Mouse (Mus musculus) heart, embryonic 14.5 days (tissue): ENCODE measurements around the gene Extl1. TPM values are rescaled to one million over a fixed set of nuclear protein-coding genes. Genes with fewer than 3 reads are reported as not detected.

Experiments used
- ATAC-seq: fragments of 200-750 bp; cut with Nextera tagmentation; 2 replicates; pipeline ENCODE4 v1.8.0; 2017; ENCODE audit warnings: low read depth, moderate TSS enrichment; ENCODE audit not compliant: insufficient number of reproducible peaks, insufficient read depth, low FRiP score
- H3K27ac ChIP-seq, 2 experiments: fragments of 200-500 bp in 1 of 2; fragments of 300-500 bp in 1 of 2; sonication (generic) in 1 of 2; replicated peaks in 1 of 2; 2 replicates each; pipeline ENCODE4 v1.5.1; 2012 to 2014; ENCODE audit warnings: low read depth in 2 of 2, low read length in 2 of 2, control low read depth in 1 of 2, mild to moderate bottlenecking in 1 of 2, mixed read lengths in 1 of 2; ENCODE audit not compliant: control insufficient read depth in 1 of 2, insufficient read depth in 1 of 2
- H3K27me3 ChIP-seq: fragments of 300-500 bp; sonication (generic); 2 replicates; pipeline ENCODE4 v1.6.1; 2014; ENCODE audit warnings: mild to moderate bottlenecking, low read length, control low read depth; ENCODE audit not compliant: control insufficient read depth, insufficient read depth
- H3K36me3 ChIP-seq: fragments of 300-500 bp; sonication (generic); 2 replicates; pipeline ENCODE4 v1.6.1; 2014; ENCODE audit warnings: mild to moderate bottlenecking, control low read depth, low read length, mixed read lengths; ENCODE audit not compliant: control insufficient read depth, insufficient read depth
- H3K4me1 ChIP-seq, 2 experiments: fragments of 200-500 bp in 1 of 2; fragments of 300-500 bp in 1 of 2; sonication (generic) in 1 of 2; 2 replicates each; pipeline ENCODE4 v1.6.1; 2012 to 2014; ENCODE audit warnings: low read length in 2 of 2, control low read depth in 1 of 2, mixed read lengths in 1 of 2; ENCODE audit not compliant: control insufficient read depth in 2 of 2, insufficient read depth in 2 of 2
- H3K4me2 ChIP-seq: fragments of 300-500 bp; sonication (generic); 2 replicates; pipeline ENCODE4 v1.6.1; 2014; ENCODE audit warnings: mild to moderate bottlenecking, low read length
- H3K4me3 ChIP-seq, 2 experiments: fragments of 200-500 bp in 1 of 2; fragments of 300-500 bp in 1 of 2; sonication (generic) in 1 of 2; 2 replicates each; pipeline ENCODE4 v1.5.1; 2012 to 2014; ENCODE audit warnings: low read length in 2 of 2, mild to moderate bottlenecking in 2 of 2, control low read depth in 1 of 2, low read depth in 1 of 2, moderate library complexity in 1 of 2; ENCODE audit not compliant: control insufficient read depth in 1 of 2, insufficient read depth in 1 of 2
- H3K9ac ChIP-seq: fragments of 300-500 bp; sonication (generic); 2 replicates; pipeline ENCODE4 v1.6.1; 2014; ENCODE audit warnings: mild to moderate bottlenecking, low read length
- H3K9me3 ChIP-seq: fragments of 300-500 bp; sonication (generic); 2 replicates; pipeline ENCODE4 v1.6.1; 2016; ENCODE audit warnings: low read length, control low read depth; ENCODE audit not compliant: control insufficient read depth
- WGBS: fragments of 180-500 bp; shearing (Covaris S2); extraction: QIAGEN DNeasy Blood & Tissue Kit; methylation state at CpG from one replicate; pipeline ENCODE4 v1.1.7; 2014; 5-methylcytosine and 5-hydroxymethylcytosine counted together
- polyA plus RNA-seq: library from polyadenylated mRNA; unstranded; fragments of >200 nt; fragmentation: Nextera tagmentation; extraction: Ambion mirVana; gene quantifications from 2 replicates; pipeline ENCODE4 v1.2.1, GENCODE M21; 2014

Extl1 gene
- polyA plus RNA-seq, 1 experiment from 2014 or later = 2.9 TPM

DNA sequence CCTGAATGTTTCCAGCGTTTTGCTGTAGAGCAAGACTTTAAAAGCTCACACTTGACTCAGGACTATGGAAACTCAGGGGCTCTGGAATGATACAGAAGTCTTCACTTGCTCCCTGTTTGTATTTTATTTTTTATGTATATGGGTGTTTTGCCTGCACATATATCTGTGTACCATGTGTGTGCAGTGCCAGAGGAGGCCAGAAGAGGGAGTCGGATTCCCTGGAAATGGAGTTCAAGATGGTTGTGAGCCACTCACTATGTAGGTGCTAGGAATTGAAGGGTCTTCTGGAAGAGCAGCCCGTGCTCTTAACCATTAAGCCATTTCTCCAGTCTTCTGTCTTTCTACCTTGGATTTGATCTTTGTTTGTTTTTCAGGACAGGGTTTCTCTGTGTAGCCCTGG is 62.1 kb downstream of the Extl1 start:
- WGBS = 60% methylated on average over 3 of the region's 3 CpGs
- Histone ChIP-seq H3K9me3 (no peaks in the 10 kb centered on the region), H3K27ac (no peak overlapping the region), H3K4me2 (no peak overlapping the region), H3K4me1 (peaks cover 17 to 38% of the 10 kb centered on the region in 2 experiments), H3K27me3 (no peaks in the 10 kb centered on the region), H3K9ac (no peak overlapping the region), H3K36me3 (peaks cover 93% of the 10 kb centered on the region), H3K4me3 (no peak overlapping the region)
- no peak for ATAC-seq

DNA sequence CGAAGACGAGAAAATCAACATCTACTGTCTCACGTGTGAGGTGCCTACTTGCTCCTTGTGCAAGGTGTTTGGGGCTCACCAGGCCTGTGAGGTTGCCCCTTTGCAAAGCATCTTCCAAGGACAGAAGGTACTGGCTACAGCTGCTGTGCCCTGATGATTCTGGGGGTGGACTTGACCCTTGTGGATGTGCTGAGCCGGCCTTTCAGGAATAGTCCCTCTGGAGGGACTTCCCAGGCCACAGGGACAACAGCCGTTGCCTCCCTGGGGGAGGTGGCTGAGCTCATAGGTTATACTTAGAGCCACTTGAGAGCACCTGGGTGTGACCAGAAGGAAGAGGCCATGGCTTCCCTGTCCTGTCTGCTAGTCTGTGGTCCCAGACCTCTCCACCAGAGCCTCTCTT is 64.0 kb downstream of the Extl1 start:
- WGBS = 51% methylated on average over 5 of the region's 5 CpGs
- H3K9me3 ChIP-seq = no peaks in the 10 kb centered on the region
- no peak overlapping the region for H3K4me3 ChIP-seq
- peak overlapping the region; percentile 13 to 58; a peak in 3 of 4 replicates for H3K27ac ChIP-seq
- peaks cover 19 to 40% of the 10 kb centered on the region in 2 experiments for H3K4me1 ChIP-seq
- no peak for ATAC-seq
- H3K4me2 ChIP-seq = peak overlapping the region; percentile 70
- peaks cover 74% of the 10 kb centered on the region for H3K36me3 ChIP-seq
- H3K9ac ChIP-seq = peak overlapping the region; percentile 60; the same call in 1 of the 2 replicates
- H3K27me3 ChIP-seq = no peaks in the 10 kb centered on the region

DNA sequence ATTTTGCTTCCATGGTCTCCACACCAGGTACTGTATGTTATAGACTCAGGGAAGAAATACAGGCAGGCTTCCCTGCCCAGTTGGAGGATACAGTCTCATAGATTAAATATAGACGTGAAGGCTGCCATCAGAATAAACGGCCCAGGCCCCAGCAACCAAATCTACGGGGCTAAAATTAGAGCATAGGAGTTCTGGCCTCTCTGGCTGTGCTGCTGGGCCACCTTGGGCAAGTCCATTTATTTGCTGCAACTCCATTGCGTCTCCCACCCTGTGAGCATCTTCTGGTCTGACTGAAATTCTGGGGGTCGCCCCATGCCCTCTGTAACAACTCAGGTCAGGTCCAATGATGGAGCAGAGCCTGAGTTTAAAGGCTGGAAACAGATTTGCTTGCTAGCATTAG is 64.6 kb downstream of the Extl1 start:
- no peak for ATAC-seq
- H3K4me2 ChIP-seq = peak overlapping the region; percentile 70
- peak overlapping the region; percentile 60 for H3K9ac ChIP-seq
- peaks cover 68% of the 10 kb centered on the region for H3K36me3 ChIP-seq
- no peaks in the 10 kb centered on the region for H3K27me3 ChIP-seq
- H3K4me3 ChIP-seq = peak overlapping the region in 1 of 2 experiments; percentile 48; a peak in 1 of 4 replicates
- no peaks in the 10 kb centered on the region for H3K9me3 ChIP-seq
- WGBS = 44% methylated on average over 5 of the region's 5 CpGs
- peaks cover 22 to 40% of the 10 kb centered on the region in 2 experiments for H3K4me1 ChIP-seq
- H3K27ac ChIP-seq = peak overlapping the region; percentile 13 to 58; a peak in 3 of 4 replicates

- Histone ChIP-seq H3K27ac (peak overlapping the region; percentile 90 to 97), H3K9ac (peak overlapping the region; percentile 80), H3K36me3 (peaks cover 41% of the 10 kb centered on the region), H3K27me3 (no peaks in the 10 kb centered on the region), H3K4me3 (peak overlapping the region; percentile 48 to 76), H3K9me3 (peaks cover 4% of the 10 kb centered on the region; the same call in 1 of the 2 replicates), H3K4me1 (peaks cover 22 to 42% of the 10 kb centered on the region in 2 experiments), H3K4me2 (peak overlapping the region; percentile 70)
- peak; percentile 18; the same call in 1 of the 2 replicates for ATAC-seq
- WGBS = 20% methylated on average over 16 of the region's 16 CpGs
These were observed 67.3 kb downstream of the Extl1 start for GRCm38 (mm10) chr4:134316390-134316789.

DNA sequence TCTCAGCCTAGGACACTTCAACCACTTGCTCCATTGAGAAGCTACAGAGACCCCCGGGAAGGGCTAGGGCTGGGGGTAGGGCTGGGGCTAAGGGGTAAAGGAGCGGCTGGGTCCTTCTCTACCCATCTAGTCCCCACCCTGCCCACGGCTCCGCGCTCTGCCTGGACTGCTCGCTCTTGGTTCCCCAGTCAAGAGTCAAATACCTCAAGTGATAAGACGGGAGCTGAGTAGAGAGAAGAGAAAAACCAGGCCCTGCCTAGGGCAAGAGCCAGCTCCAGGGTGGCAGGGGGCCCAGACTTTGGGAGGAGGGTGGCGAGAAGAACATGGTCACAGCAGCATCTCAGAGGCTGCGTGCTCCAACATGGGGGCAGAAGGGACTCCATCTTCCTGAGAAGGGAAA is 68.2 kb downstream of the Extl1 start:
- H3K4me3 ChIP-seq = peak overlapping the region; percentile 48 to 76
- peaks cover 4% of the 10 kb centered on the region; the same call in 1 of the 2 replicates for H3K9me3 ChIP-seq
- peak overlapping the region; percentile 70 for H3K4me2 ChIP-seq
- peak; percentile 66 for ATAC-seq
- WGBS = 15% methylated on average over 9 of the region's 9 CpGs
- H3K4me1 ChIP-seq = peaks cover 22 to 42% of the 10 kb centered on the region in 2 experiments
- peaks cover 34% of the 10 kb centered on the region for H3K36me3 ChIP-seq
- H3K27ac ChIP-seq = peak overlapping the region; percentile 90 to 97
- H3K27me3 ChIP-seq = no peaks in the 10 kb centered on the region
- peak overlapping the region; percentile 80 for H3K9ac ChIP-seq

GRCm38 (mm10) chr4:134314876-134315275 is 68.8 kb downstream of the Extl1 start, which contains the start of gene Trim63:
Gene Trim63 (plus strand): TSS chr4:134315120.
- peaks cover 21 to 40% of the 10 kb centered on the region in 2 experiments for H3K4me1 ChIP-seq
- H3K4me2 ChIP-seq = peak within 1 kb of the TSS; percentile 70
- H3K4me3 ChIP-seq = peak within 1 kb of the TSS; percentile 48 to 76
- H3K36me3 ChIP-seq = peaks cover 31% of the 10 kb centered on the region
- peak within 1 kb of the TSS; percentile 90 to 97 for H3K27ac ChIP-seq
- WGBS = 14% methylated on average over 11 of the region's 11 CpGs
- no peaks in the 10 kb centered on the region for H3K27me3 ChIP-seq
- peaks cover 4% of the 10 kb centered on the region; the same call in 1 of the 2 replicates for H3K9me3 ChIP-seq
- peak; percentile 31; the same call in 1 of the 2 replicates for ATAC-seq
- H3K9ac ChIP-seq = peak within 1 kb of the TSS; percentile 80

DNA sequence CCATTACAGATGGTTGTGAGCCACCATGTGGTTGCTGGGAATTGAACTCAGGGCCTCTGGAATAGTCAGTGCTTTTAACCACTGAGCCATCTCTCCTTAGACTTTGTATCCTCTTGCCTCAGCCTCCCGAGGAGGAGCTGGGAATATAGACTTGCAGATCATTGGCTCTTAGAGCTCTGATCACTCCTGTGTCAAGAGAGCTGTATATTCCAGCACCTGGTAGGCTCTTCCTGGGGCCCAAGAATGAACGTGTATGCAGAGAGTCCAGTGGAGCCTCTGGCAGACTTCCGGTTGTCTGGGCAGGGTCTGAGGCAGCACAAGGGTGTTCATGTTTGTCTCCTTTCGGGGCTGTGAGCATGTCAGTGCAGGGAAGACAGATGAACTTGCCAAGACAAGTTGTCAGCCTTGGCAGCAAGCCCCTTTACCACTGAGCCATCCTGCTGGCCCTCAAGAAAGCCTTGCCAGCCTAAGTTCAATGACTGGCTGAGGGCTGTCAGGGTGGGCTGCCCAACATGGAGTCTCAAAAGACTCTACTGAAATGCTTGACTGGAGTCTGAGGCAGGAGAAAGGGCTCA is 69.5 kb downstream of the Extl1 start:
- peaks cover 15 to 32% of the 10 kb centered on the region in 2 experiments for H3K4me1 ChIP-seq
- peak overlapping the region; percentile 70 for H3K4me2 ChIP-seq
- peaks cover 4% of the 10 kb centered on the region; the same call in 1 of the 2 replicates for H3K9me3 ChIP-seq
- 61% methylated on average over 4 of the region's 4 CpGs for WGBS
- ATAC-seq = no peak
- no peak overlapping the region for H3K4me3 ChIP-seq
- H3K27me3 ChIP-seq = no peaks in the 10 kb centered on the region
- peak overlapping the region; percentile 80; the same call in 1 of the 2 replicates for H3K9ac ChIP-seq
- H3K36me3 ChIP-seq = peaks cover 24% of the 10 kb centered on the region
- peak overlapping the region; percentile 68 to 97 for H3K27ac ChIP-seq
